Mouse (Mus musculus) intestine, postnatal 0 days (tissue): Measurements from ENCODE around the gene Hs3st1. TPM values are rescaled to one million over a fixed set of nuclear protein-coding genes. Genes with fewer than 3 reads are reported as not detected.

ENCODE experiments used
- ATAC-seq: fragments of 200-750 bp; cut with Nextera tagmentation; 2 replicates; pipeline ENCODE4 v1.8.0; 2017; ENCODE audit warnings: mild to moderate bottlenecking, moderate TSS enrichment, moderate library complexity
- H3K27ac ChIP-seq: fragments of 300-500 bp; sonication (generic); 2 replicates; pipeline ENCODE4 v1.5.1; 2014; ENCODE audit warnings: mild to moderate bottlenecking, low read depth, low read length, moderate library complexity
- H3K27me3 ChIP-seq: fragments of 300-500 bp; sonication (generic); replicated peaks from 2 replicates; pipeline ENCODE4 v1.6.1; 2014; ENCODE audit warnings: low read length, mixed read lengths; ENCODE audit not compliant: control insufficient read depth, insufficient read depth
- H3K36me3 ChIP-seq: fragments of 300-500 bp; sonication (generic); 2 replicates; pipeline ENCODE4 v1.6.1; 2014; ENCODE audit warnings: mild to moderate bottlenecking, moderate library complexity; ENCODE audit not compliant: control insufficient read depth, insufficient read depth
- H3K4me1 ChIP-seq: fragments of 300-500 bp; sonication (generic); replicated peaks from 2 replicates; pipeline ENCODE4 v1.6.1; 2014; ENCODE audit warnings: antibody characterized with exemption, low read length, mixed read lengths; ENCODE audit not compliant: control insufficient read depth, insufficient read depth
- H3K4me2 ChIP-seq: fragments of 300-500 bp; sonication (generic); replicated peaks from 2 replicates; pipeline ENCODE4 v1.6.1; 2014; ENCODE audit warnings: low read depth, mild to moderate bottlenecking, moderate library complexity
- H3K4me3 ChIP-seq: fragments of 300-500 bp; sonication (generic); 2 replicates; pipeline ENCODE4 v1.5.1; 2014; ENCODE audit warnings: low read depth, low read length
- H3K9ac ChIP-seq: fragments of 300-500 bp; sonication (generic); 2 replicates; pipeline ENCODE4 v1.6.1; 2014; ENCODE audit warnings: mild to moderate bottlenecking, low read depth, low read length
- H3K9me3 ChIP-seq: fragments of 300-500 bp; sonication (generic); 2 replicates; pipeline ENCODE4 v1.6.1; 2016; ENCODE audit warnings: mixed run types; ENCODE audit not compliant: control insufficient read depth
- CTCF ChIP-seq: sonication (generic); IDR thresholded peaks from 2 replicates; pipeline ENCODE4 v1.5.1; 2016; ENCODE audit warnings: low read depth, mild to moderate bottlenecking, control low read depth, antibody characterized with exemption, moderate library complexity
- WGBS: fragments of 180-500 bp; shearing (Covaris S2); extraction: QIAGEN DNeasy Blood & Tissue Kit; methylation state at CpG from one replicate; pipeline ENCODE4 v1.1.7; 2014; 5-methylcytosine and 5-hydroxymethylcytosine counted together
- polyA plus RNA-seq: library from polyadenylated mRNA; unstranded; fragments of >200 nt; fragmentation: Nextera tagmentation; extraction: Ambion mirVana; gene quantifications from 2 replicates; pipeline ENCODE4 v1.2.1, GENCODE M21; 2015

Hs3st1 gene
- polyA plus RNA-seq, 1 experiment from 2014 or later = 8.5 TPM

- Histone ChIP-seq H3K4me3 (no peak overlapping the region), H3K36me3 (no peaks in the 10 kb centered on the region), H3K9me3 (no peaks in the 10 kb centered on the region; the same call in 1 of the 2 replicates), H3K4me1 (no peaks in the 10 kb centered on the region), H3K4me2 (no peak overlapping the region), H3K27ac (peak overlapping the region; percentile 80; the same call in 1 of the 2 replicates), H3K27me3 (no peaks in the 10 kb centered on the region), H3K9ac (no peak overlapping the region)
- no peak for TF ChIP-seq CTCF
- ATAC-seq = peak; percentile 95
- WGBS = 33% methylated on average over 5 of the region's 5 CpGs
Observed at GRCm38 (mm10) chr5:39733013-39733749, 22.1 kb downstream of the Hs3st1 start.

DNA sequence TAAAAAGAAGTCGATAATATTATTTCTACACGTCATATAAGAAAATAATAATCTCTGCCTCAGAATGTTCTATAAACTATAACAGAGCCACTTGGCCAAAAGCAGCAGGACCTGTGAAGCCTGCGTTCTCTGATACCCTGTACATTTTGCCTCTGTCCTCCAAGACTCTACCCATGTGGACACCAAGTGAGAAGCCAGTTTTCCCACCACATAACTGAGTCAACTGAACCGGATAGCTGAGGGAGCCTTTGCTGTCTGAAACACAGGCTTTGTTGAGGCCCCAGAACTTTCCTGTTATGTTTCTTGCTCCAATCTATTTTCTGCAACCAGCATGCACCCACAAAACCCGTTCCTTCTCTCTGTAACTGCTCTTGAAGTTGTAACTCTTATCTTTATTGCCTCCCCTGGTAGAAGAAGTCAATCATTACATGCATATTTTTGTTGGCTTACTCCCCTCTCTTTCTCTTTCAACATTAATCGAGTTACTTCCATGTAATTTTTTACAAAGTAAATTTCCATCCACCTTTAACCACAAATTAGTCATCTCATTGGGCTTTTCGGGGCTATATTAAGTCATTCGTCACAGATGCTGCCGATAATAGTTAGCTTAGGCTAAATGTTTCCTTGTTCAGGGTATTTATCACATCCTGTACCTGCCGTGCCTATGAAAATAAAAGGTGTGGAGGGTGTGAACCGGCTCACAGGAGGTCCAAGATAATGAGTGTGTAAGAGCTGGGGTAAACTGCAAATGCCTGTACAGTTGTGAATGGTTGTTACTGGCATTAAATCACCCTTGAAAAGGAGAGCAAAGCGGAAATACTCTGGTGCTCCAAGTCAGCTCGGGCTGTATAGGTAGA lies 39.4 kb downstream of the Hs3st1 start:
- Histone ChIP-seq H3K27ac (peak overlapping the region; percentile 72), H3K4me2 (peak overlapping the region; percentile 3), H3K4me3 (no peak overlapping the region), H3K27me3 (no peaks in the 10 kb centered on the region), H3K4me1 (peaks cover 8% of the 10 kb centered on the region; the same call in 1 of the 2 replicates), H3K9ac (no peak overlapping the region), H3K36me3 (no peaks in the 10 kb centered on the region), H3K9me3 (no peaks in the 10 kb centered on the region)
- 32% methylated on average over 13 of the region's 13 CpGs for WGBS
- TF ChIP-seq CTCF = no peak
- ATAC-seq = peak; percentile 97

GRCm38 (mm10) chr5:39715193-39715592 lies 40.1 kb downstream of the Hs3st1 start:
- Histone ChIP-seq H3K4me3 (no peak overlapping the region), H3K9me3 (no peaks in the 10 kb centered on the region), H3K36me3 (no peaks in the 10 kb centered on the region), H3K27ac (peak overlapping the region; percentile 51), H3K27me3 (no peaks in the 10 kb centered on the region), H3K4me2 (peak overlapping the region; percentile 3; the same call in 1 of the 2 replicates), H3K9ac (no peak overlapping the region), H3K4me1 (peaks cover 8% of the 10 kb centered on the region; the same call in 1 of the 2 replicates)
- 42% methylated on average over 5 of the region's 5 CpGs for WGBS
- TF ChIP-seq CTCF = no peak
- ATAC-seq = peak; percentile 52

- no peak for ATAC-seq
- no peak overlapping the region for H3K27ac ChIP-seq
- 58% methylated on average over 3 of the region's 3 CpGs for WGBS
- no peak overlapping the region for H3K4me2 ChIP-seq
- H3K36me3 ChIP-seq = no peaks in the 10 kb centered on the region
- no peak overlapping the region for H3K9ac ChIP-seq
- no peaks in the 10 kb centered on the region for H3K4me1 ChIP-seq
- no peak for TF ChIP-seq CTCF
- no peaks in the 10 kb centered on the region for H3K27me3 ChIP-seq
- H3K9me3 ChIP-seq = no peaks in the 10 kb centered on the region
- H3K4me3 ChIP-seq = no peak overlapping the region
Observed at GRCm38 (mm10) chr5:39705539-39705938, 49.7 kb downstream of the Hs3st1 start.

DNA sequence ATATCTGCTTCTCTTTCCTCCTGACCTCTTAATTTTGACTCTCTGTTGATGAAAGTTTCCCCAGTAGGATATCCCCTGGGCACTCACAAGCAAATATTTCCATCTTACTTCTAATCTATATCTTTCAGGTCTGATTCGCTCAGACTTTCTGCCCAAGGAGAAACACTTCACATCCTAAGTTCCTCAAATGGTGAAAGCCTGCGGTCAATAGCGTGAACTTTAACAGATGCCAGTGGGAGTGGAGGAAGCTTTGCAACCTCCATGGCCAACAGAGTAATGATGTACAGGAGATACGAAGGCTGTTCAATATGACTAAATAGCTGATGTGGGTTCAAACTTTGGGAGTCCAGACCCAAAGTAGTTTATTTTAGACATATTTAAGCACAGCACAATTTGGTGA lies 94.4 kb downstream of the Hs3st1 start:
- Histone ChIP-seq H3K27ac (no peak overlapping the region), H3K36me3 (no peaks in the 10 kb centered on the region), H3K4me3 (no peak overlapping the region), H3K4me1 (no peaks in the 10 kb centered on the region), H3K9me3 (no peaks in the 10 kb centered on the region), H3K27me3 (no peaks in the 10 kb centered on the region), H3K9ac (no peak overlapping the region), H3K4me2 (no peak overlapping the region)
- no peak for ATAC-seq
- TF ChIP-seq CTCF = no peak
- 93% methylated on average over 4 of the region's 4 CpGs for WGBS

GRCm38 (mm10) chr5:39659417-39659816 lies 95.9 kb downstream of the Hs3st1 start:
- no peak overlapping the region for H3K4me2 ChIP-seq
- H3K27me3 ChIP-seq = no peaks in the 10 kb centered on the region
- no peak for ATAC-seq
- no peak overlapping the region for H3K27ac ChIP-seq
- H3K4me1 ChIP-seq = no peaks in the 10 kb centered on the region
- WGBS = 93% methylated on average over 2 of the region's 2 CpGs
- H3K9ac ChIP-seq = no peak overlapping the region
- H3K9me3 ChIP-seq = no peaks in the 10 kb centered on the region
- no peak for TF ChIP-seq CTCF
- H3K4me3 ChIP-seq = no peak overlapping the region
- no peaks in the 10 kb centered on the region for H3K36me3 ChIP-seq
